Mouse (Mus musculus): ENCODE results near the gene Tnk1.

- TF ChIP-seq CTCF (IDR thresholded peaks at IDR 0.05; ENCODE audit: extremely low read depth, insufficient read depth, insufficient read length, insufficient replicate concordance) (no peak), POLR2A (IDR thresholded peaks at IDR 0.05; ENCODE audit: low read depth, low read length) (no peak)
These were observed 25.7 kb upstream of the Tnk1 start for GRCm38 (mm10) chr11:69884240-69884639.
